Mouse (Mus musculus) left cerebral cortex, adult 9 months (tissue): ENCODE measurements around the gene Dnah17.

ENCODE experiments used
- DNase-seq, 2 experiments: peaks; one replicate each; pipeline ENCODE4 v3.0.0; 2022; ENCODE audit warnings: low spot score in 2 of 2

Gene Dnah17

DNA sequence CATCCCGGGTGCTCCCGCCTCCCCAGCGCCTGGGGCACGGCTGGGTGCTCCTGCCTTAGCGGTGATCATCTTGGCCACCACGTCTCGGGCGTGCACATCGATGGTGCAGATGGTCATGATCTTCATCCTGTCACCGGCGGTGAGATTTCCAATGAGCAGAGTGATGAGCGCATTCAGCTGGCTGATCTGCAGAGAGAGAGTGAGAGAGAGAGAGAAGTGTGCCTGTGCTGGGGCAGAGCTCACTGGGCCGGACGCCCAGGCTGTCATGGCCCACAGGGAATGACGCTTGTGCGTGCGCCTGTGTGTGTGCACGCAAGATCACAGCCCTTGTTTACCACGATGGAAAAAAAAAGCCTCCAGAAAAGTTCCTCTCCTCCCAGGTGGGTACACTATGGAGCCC is 41.5 kb downstream of the Dnah17 start:
- no peak for DNase-seq

DNA sequence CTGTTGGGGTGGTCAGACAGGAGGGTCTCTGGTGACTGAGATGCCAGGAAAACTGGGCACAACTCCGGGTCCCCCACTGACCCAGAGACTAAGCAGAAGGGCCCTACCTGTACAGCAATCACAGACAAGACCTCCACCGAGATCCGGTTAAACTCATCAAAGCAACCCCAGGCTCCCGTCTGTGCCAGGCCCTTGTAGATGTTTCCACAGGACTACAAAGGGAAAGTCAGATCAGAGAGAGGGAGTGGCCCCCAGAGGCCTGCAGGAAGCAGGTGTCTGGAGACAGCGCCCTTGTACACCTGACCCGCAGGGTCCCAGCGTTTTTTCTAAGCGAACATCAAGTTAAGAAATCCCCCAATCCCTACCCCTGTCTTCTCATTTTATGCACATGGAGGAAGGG is 44.5 kb downstream of the Dnah17 start:
- DNase-seq, result no peak

DNA sequence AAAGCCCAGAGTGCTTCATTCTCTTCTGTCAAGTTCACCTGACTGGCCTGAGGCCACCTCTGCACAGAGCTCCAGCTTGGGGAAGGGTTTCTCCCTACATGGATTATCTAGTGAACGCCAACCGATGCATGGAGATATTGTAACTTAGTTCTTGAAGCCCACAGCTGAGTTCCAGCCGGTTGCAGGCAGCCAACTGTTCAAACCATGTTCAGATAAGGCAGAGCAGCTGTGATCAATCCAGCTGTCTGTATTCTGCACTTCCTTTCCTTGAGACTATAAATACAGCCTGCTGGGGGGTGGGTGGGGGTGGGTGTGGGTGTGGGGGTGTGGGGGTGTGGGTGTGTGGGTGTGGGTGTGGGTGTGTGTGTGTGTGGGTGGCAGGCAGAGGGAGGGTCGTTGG is 45.3 kb downstream of the Dnah17 start:
- no peak for DNase-seq

DNA sequence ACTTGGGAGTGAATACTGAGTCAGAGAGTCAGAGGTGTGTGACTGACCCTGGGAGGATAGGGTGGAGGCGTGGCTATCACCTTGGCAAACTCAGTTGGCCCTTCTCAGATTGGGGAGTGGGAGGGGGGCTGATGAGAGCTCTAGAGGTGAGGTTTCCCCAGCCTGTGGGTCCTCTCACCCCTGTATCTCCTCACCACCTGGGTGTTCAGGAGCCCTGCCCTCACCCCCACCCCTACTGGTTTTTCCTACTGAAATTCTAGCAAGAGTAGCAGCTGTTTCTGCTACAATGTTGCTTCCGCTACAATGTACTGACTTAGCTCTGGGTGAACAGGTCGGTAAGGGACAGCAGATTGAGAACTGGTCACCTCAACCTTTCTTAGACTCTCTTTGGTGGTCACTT is 46.2 kb downstream of the Dnah17 start:
- no peak for DNase-seq

DNA sequence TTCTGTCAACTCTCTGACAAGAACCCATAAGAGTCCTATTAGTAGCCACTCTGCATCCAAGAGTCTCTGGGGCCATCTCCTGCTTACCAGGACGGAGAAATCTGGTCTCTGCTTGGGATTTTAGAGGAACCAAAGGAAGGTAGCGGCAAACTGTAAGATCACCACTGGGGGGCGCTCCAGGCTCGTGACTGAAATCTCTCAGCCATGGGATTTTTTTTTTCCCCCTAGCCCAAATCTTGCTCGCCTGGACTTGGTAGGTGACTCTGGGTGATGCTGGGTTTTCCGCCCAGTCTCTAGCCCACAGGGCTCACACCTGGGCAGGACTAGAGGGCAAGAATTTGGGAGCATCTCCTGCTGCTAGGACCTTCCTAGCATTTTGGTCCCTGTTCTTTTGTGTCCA is 46.6 kb downstream of the Dnah17 start:
- DNase-seq, result peak in 1 of 2 experiments; percentile 68

DNA sequence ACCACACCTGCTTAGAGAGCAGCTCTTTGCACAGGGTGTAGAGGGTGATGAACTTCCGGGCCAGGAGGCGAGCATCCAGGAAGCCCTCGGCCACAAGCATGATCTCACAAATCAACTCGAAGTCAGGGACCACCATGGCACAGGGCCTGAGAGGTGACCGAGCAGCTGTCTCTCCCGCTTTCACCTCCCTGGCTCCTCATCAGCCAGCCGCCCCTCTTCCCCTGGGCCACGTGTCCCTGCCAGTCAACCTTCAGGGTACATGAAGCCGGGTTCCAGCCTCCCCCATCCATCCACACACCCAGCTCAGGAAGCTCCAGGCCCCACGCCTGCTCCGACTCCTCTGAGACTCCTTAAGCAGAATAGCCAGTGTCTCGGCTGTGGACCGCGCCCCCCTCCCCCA is 48.1 kb downstream of the Dnah17 start:
- DNase-seq, result no peak

DNA sequence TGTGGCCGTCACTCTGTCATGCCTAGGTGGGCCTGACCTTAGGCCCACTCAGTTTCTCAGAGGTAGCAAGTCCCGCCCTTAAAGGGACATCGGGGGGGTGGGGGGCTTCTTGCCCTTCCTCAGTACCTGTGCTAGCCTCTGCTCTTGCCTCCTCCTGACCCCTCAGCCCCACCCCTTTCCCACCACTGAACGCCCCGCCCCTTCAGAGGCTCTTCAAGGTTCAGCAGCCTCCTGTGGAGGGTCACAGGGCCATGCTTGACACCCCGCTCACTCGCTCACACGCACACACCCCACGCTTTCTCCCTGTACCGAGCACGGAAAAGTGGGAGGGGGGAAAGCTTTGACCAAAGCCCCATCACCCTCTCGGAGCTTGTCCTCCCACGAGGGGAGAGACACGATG is 50.7 kb downstream of the Dnah17 start:
- no peak for DNase-seq

DNA sequence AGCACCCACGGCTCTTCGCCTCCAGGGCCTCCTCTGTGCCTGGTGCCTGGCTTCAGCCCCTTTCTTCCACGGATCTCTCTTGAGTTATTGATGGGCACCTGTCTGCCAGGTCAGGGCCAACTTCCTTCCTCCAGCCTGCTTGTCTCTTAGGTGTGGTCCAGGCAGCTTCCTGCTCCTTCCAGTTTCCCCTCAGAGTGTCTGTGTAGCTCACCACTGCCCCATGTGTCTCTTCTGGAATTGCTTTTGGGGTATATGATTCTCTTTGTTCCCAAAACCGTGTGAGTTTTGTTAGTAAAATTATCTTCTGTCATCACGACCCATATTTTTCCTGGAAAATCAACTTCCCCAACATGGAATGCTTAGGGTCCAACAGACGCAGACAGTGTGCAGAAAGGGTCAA is 53.5 kb downstream of the Dnah17 start:
- no peak for DNase-seq

DNA sequence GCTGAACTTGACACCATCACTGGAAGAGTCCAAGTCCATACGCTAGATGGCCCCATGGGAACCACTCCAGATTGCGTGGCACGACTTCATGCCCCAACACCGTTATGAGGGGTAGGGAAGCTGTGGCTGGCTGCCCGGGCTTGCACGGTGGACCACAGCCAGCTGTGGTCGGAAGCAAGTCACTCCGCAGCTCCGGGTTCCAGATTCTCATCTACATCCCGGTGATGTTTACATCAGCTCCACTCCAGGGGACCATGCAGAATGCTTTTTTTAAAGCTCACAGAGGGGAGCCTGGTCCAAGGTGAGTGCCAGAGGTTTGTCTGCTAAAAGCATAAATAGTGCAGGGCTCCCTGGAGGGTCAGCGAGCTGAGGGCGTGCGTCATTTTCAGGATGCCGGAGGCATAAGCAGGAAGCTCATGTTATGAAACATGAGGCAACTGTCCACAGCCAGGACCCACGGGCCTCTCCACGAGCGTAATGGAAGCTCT is 55.4 kb downstream of the Dnah17 start:
- DNase-seq, result no peak

DNA sequence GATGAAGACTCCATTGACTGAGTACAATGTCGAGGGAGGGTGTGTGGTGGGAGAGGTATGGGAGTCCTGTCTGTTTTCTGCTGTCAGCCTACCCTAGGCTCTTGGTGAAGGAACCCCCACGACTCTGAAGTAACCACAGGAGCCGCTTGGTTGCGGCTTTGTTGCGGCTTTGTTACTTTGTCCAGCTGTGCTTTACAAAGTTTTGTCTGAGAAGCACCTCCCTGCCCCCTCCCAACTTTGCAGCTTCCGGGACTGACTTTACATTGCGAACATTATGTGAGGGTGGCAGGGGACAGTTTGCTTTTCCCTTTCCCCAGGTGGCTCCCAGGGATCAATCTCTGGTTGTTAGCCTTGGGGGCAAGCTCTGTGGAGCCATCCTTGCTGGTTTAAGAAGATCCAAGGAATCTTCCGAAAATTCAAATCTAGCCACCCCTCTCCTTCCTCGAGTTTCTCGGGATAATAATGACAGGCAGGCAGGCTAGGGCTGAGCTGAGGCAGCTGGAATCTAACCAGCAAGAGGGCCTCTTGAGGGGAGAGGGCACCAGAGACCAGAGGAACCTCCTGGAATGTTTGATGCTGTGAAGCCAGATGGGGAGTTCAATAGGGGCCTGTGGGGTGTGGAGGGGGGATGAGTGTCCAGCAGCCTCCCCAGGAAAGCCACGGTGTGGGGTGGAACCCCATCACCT is 59.1 kb downstream of the Dnah17 start:
- no peak for DNase-seq

DNA sequence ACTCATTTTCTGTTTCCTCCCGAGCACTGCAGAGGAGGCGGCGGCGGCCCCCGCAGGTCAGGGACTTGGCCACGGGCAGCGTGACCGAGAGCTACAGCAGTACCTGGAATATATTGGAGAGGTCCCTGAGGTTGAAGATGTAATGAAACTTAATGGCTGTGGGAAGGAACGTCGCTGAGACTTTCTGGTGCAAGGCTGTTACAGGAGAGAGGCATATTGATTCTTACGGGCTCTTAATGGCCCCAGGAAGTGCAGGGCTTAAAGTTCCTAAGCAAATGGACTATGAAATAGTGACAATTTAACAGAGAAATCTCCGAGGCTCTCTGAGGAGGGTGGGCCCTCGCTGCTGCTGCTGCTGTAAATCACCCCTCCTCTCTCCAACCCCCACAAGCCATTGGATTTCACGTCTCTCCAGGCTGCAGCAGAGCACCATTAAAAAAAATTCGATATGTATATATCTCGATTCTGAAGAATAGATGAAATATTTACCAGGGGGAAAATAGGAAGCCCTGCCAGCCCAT is 61.6 kb downstream of the Dnah17 start:
- no peak for DNase-seq

DNA sequence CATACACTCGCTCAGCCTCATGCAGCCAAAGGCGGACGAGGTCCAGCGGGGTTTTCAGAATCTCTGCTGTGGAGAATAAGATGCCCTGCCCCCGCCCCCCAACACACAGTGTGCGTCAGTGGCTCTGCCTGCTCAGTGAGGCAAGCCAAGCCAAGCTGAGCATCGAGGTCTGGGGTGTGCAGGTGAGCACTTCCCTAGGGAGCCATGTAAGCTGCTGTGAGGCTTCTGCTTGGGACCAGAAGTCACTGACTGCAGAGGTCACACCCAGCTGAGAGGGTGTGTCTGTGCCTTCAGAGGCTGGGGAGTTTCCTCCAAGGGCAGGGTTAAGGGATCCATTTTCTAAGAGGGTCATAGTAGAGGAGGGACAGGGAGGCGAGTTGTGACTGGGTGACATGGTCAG is 62.8 kb downstream of the Dnah17 start:
- no peak for DNase-seq

DNA sequence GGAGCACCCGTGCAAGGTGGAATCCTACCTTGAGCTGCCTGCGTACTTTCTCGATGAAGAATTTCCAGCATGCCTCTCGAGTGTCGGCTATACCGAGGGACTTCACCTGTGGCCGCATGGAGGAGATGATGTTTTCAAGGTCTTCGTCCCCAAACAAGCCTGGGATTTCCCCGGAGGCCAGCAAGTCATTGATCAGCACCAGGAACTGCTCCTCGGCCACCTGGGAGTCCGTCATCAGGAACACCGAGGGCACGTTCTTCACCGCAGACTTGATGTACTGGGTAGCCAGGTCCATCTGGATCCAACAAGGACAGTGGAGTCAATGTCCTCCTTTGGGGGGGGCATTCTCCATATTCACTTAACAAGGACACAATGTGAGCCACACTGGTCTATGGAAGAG is 70.4 kb downstream of the Dnah17 start:
- no peak for DNase-seq

DNA sequence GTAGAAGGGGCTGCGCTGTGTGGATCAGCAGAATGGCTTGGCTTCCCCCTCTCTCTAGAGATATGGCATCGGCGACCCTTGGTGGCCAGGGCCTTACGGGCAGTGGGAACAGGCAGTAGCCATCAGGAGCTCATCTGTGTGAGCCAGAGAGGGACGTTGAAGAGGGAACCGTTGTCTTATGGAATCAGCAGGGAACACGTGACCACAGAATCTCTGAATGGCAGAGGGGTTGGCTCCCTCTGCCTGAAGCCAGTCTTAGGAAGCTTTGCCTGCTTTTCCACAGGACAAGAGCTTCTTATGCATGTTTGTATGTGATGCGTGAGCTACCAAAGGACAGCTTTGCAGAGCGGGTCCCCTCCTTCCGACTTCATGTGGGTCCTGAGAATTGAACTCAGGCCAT is 71.6 kb downstream of the Dnah17 start:
- no peak for DNase-seq

DNA sequence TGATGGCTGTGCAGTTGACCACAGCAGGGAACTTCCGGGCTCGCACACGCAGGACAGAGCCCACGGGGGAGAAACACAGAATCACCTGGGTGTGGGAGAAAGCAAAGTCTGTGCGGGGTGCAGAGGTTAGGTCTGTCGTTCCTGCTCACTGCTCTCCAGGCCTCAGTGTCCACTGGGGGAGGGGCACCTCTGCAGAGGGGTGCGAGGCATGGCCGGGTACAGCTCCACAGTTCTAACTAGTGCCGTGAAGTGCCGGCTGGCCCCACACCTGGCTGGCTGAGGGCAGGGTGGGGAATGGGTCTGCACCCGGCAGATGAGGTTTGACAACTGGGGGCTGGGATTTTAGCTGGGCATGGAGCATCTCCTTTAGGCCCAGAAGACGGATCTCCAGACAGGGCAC is 72.1 kb downstream of the Dnah17 start:
- no peak for DNase-seq

DNA sequence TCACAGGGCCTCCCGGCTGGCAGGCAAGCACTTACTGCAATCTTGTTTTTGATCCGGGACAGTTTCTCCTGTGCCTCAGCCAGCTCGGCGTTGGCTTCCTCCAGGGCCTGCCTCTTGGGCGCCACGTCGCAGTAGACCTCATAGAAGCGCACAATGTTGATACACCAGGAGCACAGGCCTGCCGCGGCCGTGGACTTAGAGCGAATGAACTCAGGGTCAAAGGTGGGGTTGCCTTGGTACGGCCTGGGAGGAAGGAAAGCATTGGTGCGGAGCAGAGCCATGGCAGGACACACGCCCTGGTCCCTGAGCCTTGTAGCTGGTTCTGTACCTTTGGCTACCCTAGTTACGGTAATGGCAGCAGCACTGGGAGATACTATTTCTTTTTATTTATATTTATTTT is 80.3 kb downstream of the Dnah17 start:
- DNase-seq, result no peak

DNA sequence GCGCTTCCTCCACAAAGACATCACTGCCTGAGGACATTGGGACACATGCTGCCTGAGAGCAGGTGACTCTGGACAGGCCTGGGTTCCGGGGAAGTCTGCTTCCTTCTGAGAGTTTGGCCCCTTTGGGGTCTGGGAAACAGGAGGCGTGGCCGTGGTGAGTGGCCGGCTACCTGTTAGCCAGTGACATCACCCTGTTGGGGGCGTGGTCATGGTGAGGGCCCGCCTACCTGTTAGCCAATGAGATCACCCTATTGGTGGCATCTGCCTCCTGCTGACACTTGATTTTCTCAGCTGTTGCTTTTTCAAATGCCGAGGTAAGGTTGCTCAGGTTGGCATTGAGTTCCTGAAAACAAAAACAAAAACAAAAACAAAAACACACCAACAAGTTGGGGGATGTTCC is 80.8 kb downstream of the Dnah17 start:
- no peak for DNase-seq

DNA sequence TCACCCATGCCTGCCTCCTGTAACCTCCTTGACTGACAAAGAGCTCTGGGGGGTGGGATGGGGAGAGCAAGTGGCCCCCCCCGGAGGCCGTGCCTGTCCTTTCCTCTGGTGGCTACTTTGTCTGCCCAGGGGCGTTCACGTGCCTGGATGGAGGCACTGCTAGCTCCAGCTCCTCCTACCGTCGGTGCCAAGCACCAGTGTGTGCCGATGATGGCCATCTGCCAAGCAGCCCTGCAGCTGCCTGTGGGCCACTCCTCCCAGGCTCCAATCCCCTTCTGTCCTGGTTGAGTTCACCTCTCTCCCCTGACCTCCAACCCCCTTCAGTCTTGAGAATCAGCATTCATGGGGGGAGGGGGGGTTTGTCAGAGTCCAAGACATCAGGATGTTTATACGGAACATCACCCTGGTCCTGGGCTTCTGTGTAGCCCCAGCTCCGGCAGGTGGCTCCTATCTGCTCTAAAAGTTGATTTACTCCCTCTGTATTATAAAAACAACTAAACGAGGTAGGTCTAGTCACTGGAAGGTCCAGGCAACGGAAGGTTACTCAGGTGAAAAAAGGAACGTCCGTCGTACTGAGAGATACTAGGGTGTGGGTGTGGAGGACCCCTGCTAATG is 87.0 kb downstream of the Dnah17 start:
- DNase-seq, result peak; percentile 44 to 64

DNA sequence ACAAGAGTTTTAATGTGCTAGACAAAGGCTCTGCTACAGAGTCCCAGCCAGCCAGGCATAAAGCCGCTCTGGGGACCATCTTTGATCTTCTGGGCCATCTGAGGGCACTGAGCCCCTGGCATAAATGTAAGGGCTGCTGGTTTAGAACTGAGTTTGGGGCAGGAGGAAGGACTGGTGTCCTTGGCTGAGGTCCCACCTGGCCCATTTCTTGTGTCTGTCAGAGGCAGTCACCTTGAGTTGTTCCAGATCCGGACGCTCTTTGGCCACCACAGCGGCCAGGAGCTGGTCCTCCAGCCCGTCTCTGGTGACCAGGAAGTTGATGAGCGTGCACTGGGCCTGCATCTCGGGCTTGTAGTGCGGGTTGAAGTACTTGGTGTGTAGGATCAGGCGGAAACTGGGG is 87.6 kb downstream of the Dnah17 start:
- no peak for DNase-seq

DNA sequence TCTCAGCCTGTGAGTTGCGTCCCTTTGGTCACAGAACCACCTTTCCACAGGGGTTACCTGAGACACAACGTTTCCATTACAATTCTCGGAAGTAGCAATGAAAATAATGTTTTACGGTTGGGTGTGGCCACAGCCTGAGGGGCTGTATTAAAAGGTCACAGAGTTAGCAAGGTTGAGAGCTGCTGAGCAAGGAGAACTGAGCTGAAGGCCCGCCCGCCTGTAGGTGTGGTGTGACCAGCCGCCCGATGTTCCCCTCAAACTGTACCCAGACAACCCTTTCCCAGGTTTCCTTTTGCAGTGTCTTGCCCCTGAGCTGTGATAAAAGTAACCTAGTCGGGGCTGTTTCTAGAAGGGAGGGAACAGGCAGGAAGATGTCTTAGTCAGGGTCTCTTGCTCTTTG is 95.4 kb downstream of the Dnah17 start:
- DNase-seq, result no peak

DNA sequence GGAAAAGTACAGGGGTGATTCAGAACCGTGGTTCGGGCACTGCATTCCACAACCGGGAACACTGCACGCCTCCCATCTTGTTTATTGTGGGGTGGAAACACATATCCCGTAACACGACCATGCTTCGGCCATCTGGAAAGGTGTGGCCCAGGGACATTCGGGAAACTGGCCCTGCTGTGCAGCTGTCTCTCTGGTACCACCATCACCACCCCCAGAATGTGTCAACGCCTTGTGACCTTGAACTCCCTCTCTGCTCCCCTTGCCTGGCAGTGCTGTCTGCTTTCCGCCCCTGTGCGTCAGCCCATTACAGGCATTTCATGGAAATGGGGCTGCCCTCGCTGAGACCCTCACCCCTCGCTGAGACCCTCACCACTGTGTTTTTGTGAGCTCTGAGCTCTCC is 96.0 kb downstream of the Dnah17 start:
- no peak for DNase-seq

DNA sequence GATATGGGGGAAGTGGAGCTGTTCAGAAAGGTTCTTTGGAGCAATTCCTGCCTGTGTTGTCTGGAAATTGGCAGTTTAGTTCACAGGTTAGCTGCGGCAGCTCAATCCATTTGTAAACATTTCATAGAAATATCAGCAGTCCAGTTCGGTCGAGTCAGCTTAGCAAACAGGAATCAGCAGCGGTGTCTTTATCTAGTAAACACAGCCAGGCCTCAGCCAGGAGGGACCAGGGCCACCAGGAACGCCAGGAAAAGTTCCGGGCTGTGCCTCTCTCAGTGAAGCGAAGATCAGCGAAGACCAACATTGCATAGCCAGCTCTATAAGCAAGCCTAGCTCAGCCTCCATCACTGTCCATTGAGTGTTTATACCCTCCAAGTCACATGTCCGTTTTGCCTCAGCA is 99.3 kb downstream of the Dnah17 start:
- DNase-seq, result no peak

DNA sequence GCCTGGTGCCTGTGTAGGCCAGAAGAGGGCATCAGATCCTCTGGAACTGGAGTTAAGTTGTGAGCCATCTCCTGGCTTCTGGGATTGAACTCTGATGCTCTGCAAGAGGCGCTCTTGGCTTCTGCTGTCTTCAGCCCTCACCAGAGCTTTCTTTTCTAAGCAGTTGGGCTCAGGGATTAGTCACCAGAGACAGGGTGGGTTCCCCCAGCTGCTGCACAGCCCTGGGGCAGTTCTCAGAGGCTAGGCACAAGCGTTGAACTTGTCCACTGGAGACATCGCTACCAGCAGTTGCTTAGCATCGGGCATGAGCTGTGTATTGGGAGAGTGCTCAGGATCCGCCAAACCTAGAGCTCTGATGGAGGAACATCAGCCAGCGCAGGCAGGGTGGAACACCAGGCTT is 101.3 kb downstream of the Dnah17 start:
- no peak for DNase-seq

DNA sequence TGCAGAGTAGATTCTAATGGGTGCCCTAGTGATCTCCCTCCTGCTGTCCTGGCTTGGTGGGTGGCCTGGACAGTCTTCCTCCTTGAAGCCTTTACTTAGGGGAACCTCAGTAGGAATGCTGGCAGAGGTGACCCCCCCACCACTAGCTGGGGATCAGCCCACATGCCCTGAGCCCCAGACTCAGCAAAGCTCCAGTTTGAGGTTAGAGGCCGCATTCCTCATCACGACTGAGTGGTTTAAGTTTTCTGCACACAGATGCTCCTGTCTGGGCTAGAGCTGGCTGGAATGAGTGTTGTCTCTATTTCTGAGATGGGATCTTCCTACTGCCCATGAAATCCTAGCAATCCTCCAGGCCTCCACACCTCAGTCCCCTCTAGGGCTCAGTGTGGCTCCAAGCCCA is 106.3 kb downstream of the Dnah17 start:
- DNase-seq, result no peak
